Mouse (Mus musculus): ENCODE measurements at regions not wholly inside any gene's neighbourhood (a gene's known extent, or its start where the extent isn't known, plus 50 kb on each side); places are given as distances from the start of the nearest gene placed in this dataset.

- WGBS, result 84% methylated on average over 4 of the region's 4 CpGs
- Histone ChIP-seq H3K27me3 (ENCODE audit: control insufficient read depth, insufficient read depth, low read length) (no peaks in the 10 kb centered on the region), H3K9me3 (ENCODE audit: control insufficient read depth, low read length) (no peaks in the 10 kb centered on the region), H3K27ac (replicated peaks; ENCODE audit: low read depth, low read length) (no peak overlapping the region), H3K4me3 (ENCODE audit: low read depth, low read length) (no peak overlapping the region), H3K36me3 (ENCODE audit: control insufficient read depth, insufficient read depth, low read length) (no peaks in the 10 kb centered on the region), H3K4me2 (ENCODE audit: low read depth, severe bottlenecking) (no peak overlapping the region), H3K9ac (ENCODE audit: low read length) (no peak overlapping the region), H3K4me1 (ENCODE audit: control insufficient read depth, insufficient read depth, low read length) (no peaks in the 10 kb centered on the region)
- DNase-seq (ENCODE audit: low spot score) (no peak), ATAC-seq (ENCODE audit: insufficient number of reproducible peaks, low FRiP score, low TSS enrichment, low read depth) (no peak)
These were observed 272.8 kb upstream of the Cited2 start for GRCm38 (mm10) chr10:17450240-17450639.

GRCm38 (mm10) chr10:17470880-17471279 lies 252.1 kb upstream of the Cited2 start:
- Histone ChIP-seq H3K9ac (ENCODE audit: low read length) (no peak overlapping the region), H3K4me1 (ENCODE audit: control insufficient read depth, insufficient read depth, low read length) (no peaks in the 10 kb centered on the region), H3K36me3 (ENCODE audit: control insufficient read depth, insufficient read depth, low read length) (no peaks in the 10 kb centered on the region), H3K27ac (replicated peaks; ENCODE audit: low read depth, low read length) (no peak overlapping the region), H3K27me3 (ENCODE audit: control insufficient read depth, insufficient read depth, low read length) (no peaks in the 10 kb centered on the region), H3K9me3 (ENCODE audit: control insufficient read depth, low read length) (no peaks in the 10 kb centered on the region), H3K4me3 (ENCODE audit: low read depth, low read length) (no peak overlapping the region), H3K4me2 (ENCODE audit: low read depth, severe bottlenecking) (no peak overlapping the region)
- ATAC-seq (ENCODE audit: insufficient number of reproducible peaks, low FRiP score, low TSS enrichment, low read depth) (no peak), DNase-seq (ENCODE audit: low spot score) (no peak)
- WGBS, result 93% methylated on average over 4 of the region's 4 CpGs

GRCm38 (mm10) chr10:17472536-17472935 lies 250.5 kb upstream of the Cited2 start:
- Histone ChIP-seq H3K9ac (ENCODE audit: low read length) (no peak overlapping the region), H3K4me3 (ENCODE audit: low read depth, low read length) (no peak overlapping the region), H3K4me1 (ENCODE audit: control insufficient read depth, insufficient read depth, low read length) (no peaks in the 10 kb centered on the region), H3K9me3 (ENCODE audit: control insufficient read depth, low read length) (no peaks in the 10 kb centered on the region), H3K27ac (replicated peaks; ENCODE audit: low read depth, low read length) (no peak overlapping the region), H3K4me2 (ENCODE audit: low read depth, severe bottlenecking) (no peak overlapping the region), H3K36me3 (ENCODE audit: control insufficient read depth, insufficient read depth, low read length) (no peaks in the 10 kb centered on the region), H3K27me3 (ENCODE audit: control insufficient read depth, insufficient read depth, low read length) (no peaks in the 10 kb centered on the region)
- DNase-seq (ENCODE audit: low spot score), result no peak
- no peak for ATAC-seq (ENCODE audit: insufficient number of reproducible peaks, low FRiP score, low TSS enrichment, low read depth)
- 33% methylated on average over 5 of the region's 5 CpGs for WGBS

GRCm38 (mm10) chr10:17475976-17476375 lies 247.0 kb upstream of the Cited2 start:
- H3K27me3 ChIP-seq (ENCODE audit: control insufficient read depth, insufficient read depth, low read length), result no peaks in the 10 kb centered on the region
- no peak overlapping the region for H3K4me3 ChIP-seq (ENCODE audit: low read depth, low read length)
- H3K27ac ChIP-seq (replicated peaks; ENCODE audit: low read depth, low read length), result no peak overlapping the region
- DNase-seq (ENCODE audit: low spot score) (no peak), ATAC-seq (ENCODE audit: insufficient number of reproducible peaks, low FRiP score, low TSS enrichment, low read depth) (no peak)
- no peaks in the 10 kb centered on the region for H3K36me3 ChIP-seq (ENCODE audit: control insufficient read depth, insufficient read depth, low read length)
- 0 out of 2 replicates have a peak, but pooled peaks cover 7% of the 10 kb centered on the region for H3K4me1 ChIP-seq (ENCODE audit: control insufficient read depth, insufficient read depth, low read length)
- WGBS, result 92% methylated on average over 3 of the region's 3 CpGs
- no peak overlapping the region for H3K9ac ChIP-seq (ENCODE audit: low read length)
- H3K9me3 ChIP-seq (ENCODE audit: control insufficient read depth, low read length), result no peaks in the 10 kb centered on the region
- H3K4me2 ChIP-seq (ENCODE audit: low read depth, severe bottlenecking), result no peak overlapping the region

- no peak for DNase-seq (ENCODE audit: low spot score)
- Histone ChIP-seq H3K36me3 (ENCODE audit: control insufficient read depth, insufficient read depth, low read length) (no peaks in the 10 kb centered on the region), H3K27ac (replicated peaks; ENCODE audit: low read depth, low read length) (no peak overlapping the region), H3K4me2 (ENCODE audit: low read depth, severe bottlenecking) (no peak overlapping the region), H3K9ac (ENCODE audit: low read length) (no peak overlapping the region), H3K4me1 (ENCODE audit: control insufficient read depth, insufficient read depth, low read length) (0 out of 2 replicates have a peak, but pooled peaks cover 7% of the 10 kb centered on the region), H3K9me3 (ENCODE audit: control insufficient read depth, low read length) (no peaks in the 10 kb centered on the region), H3K27me3 (ENCODE audit: control insufficient read depth, insufficient read depth, low read length) (no peaks in the 10 kb centered on the region), H3K4me3 (ENCODE audit: low read depth, low read length) (no peak overlapping the region)
- ATAC-seq (ENCODE audit: insufficient number of reproducible peaks, low FRiP score, low TSS enrichment, low read depth), result no peak
- WGBS, result 87% methylated on average over 6 of the region's 6 CpGs
These were observed 246.3 kb upstream of the Cited2 start for GRCm38 (mm10) chr10:17476720-17477119.

- Histone ChIP-seq H3K27ac (replicated peaks; ENCODE audit: low read depth, low read length) (peak overlapping the region; percentile 30; the same call in 1 of the 2 replicates), H3K27me3 (ENCODE audit: control insufficient read depth, insufficient read depth, low read length) (no peaks in the 10 kb centered on the region), H3K4me1 (ENCODE audit: control insufficient read depth, insufficient read depth, low read length) (0 out of 2 replicates have a peak, but pooled peaks cover 7% of the 10 kb centered on the region), H3K9ac (ENCODE audit: low read length) (peak overlapping the region; percentile 4; the same call in 1 of the 2 replicates), H3K36me3 (ENCODE audit: control insufficient read depth, insufficient read depth, low read length) (no peaks in the 10 kb centered on the region), H3K4me2 (ENCODE audit: low read depth, severe bottlenecking) (peak overlapping the region; percentile 29; the same call in 1 of the 2 replicates), H3K4me3 (ENCODE audit: low read depth, low read length) (no peak overlapping the region), H3K9me3 (ENCODE audit: control insufficient read depth, low read length) (no peaks in the 10 kb centered on the region)
- 20% methylated on average over 8 of the region's 8 CpGs for WGBS
- DNase-seq (ENCODE audit: low spot score) (peak; percentile 54), ATAC-seq (ENCODE audit: insufficient number of reproducible peaks, low FRiP score, low TSS enrichment, low read depth) (peak; percentile 78; the same call in 1 of the 2 replicates)
These were observed 244.0 kb upstream of the Cited2 start for GRCm38 (mm10) chr10:17478761-17479632.

GRCm38 (mm10) chr10:17482751-17483150 lies 240.3 kb upstream of the Cited2 start:
- no peak overlapping the region for H3K4me2 ChIP-seq (ENCODE audit: low read depth, severe bottlenecking)
- ATAC-seq (ENCODE audit: insufficient number of reproducible peaks, low FRiP score, low TSS enrichment, low read depth) (no peak), DNase-seq (ENCODE audit: low spot score) (no peak)
- no peak overlapping the region for H3K4me3 ChIP-seq (ENCODE audit: low read depth, low read length)
- no peaks in the 10 kb centered on the region for H3K9me3 ChIP-seq (ENCODE audit: control insufficient read depth, low read length)
- H3K27me3 ChIP-seq (ENCODE audit: control insufficient read depth, insufficient read depth, low read length), result no peaks in the 10 kb centered on the region
- 86% methylated on average over 4 of the region's 4 CpGs for WGBS
- H3K9ac ChIP-seq (ENCODE audit: low read length), result no peak overlapping the region
- no peak overlapping the region for H3K27ac ChIP-seq (replicated peaks; ENCODE audit: low read depth, low read length)
- H3K4me1 ChIP-seq (ENCODE audit: control insufficient read depth, insufficient read depth, low read length), result 0 out of 2 replicates have a peak, but pooled peaks cover 7% of the 10 kb centered on the region
- H3K36me3 ChIP-seq (ENCODE audit: control insufficient read depth, insufficient read depth, low read length), result no peaks in the 10 kb centered on the region

GRCm38 (mm10) chr10:17485049-17485449 lies 238.0 kb upstream of the Cited2 start:
- Histone ChIP-seq H3K4me1 (ENCODE audit: control insufficient read depth, insufficient read depth, low read length) (no peaks in the 10 kb centered on the region), H3K4me2 (ENCODE audit: low read depth, severe bottlenecking) (no peak overlapping the region), H3K27ac (replicated peaks; ENCODE audit: low read depth, low read length) (no peak overlapping the region), H3K9me3 (ENCODE audit: control insufficient read depth, low read length) (no peaks in the 10 kb centered on the region), H3K27me3 (ENCODE audit: control insufficient read depth, insufficient read depth, low read length) (no peaks in the 10 kb centered on the region), H3K36me3 (ENCODE audit: control insufficient read depth, insufficient read depth, low read length) (no peaks in the 10 kb centered on the region), H3K4me3 (ENCODE audit: low read depth, low read length) (no peak overlapping the region), H3K9ac (ENCODE audit: low read length) (no peak overlapping the region)
- ATAC-seq (ENCODE audit: insufficient number of reproducible peaks, low FRiP score, low TSS enrichment, low read depth) (no peak), DNase-seq (ENCODE audit: low spot score) (no peak)
- 89% methylated on average over 5 of the region's 5 CpGs for WGBS
